Mouse (Mus musculus) cerebellum, postnatal 25 days (tissue): ENCODE measurements at regions not wholly inside any gene's neighbourhood (a gene's known extent, or its start where the extent isn't known, plus 50 kb on each side); places are given as distances from the start of the nearest gene placed in this dataset.

Source experiments
- DNase-seq, 2 experiments: peaks; one replicate each; pipeline ENCODE4 v3.0.0; 2021; ENCODE audit warnings: mixed read lengths in 2 of 2

GRCm38 (mm10) chr17:14144082-14144481 is 60.0 kb downstream of the Dact2 start:
- DNase-seq: no peak

GRCm38 (mm10) chr17:14141669-14142068 is 62.4 kb downstream of the Dact2 start:
- no peak for DNase-seq

- no peak for DNase-seq
Measured at GRCm38 (mm10) chr17:14140266-14140665, 63.8 kb downstream of the Dact2 start.

GRCm38 (mm10) chr17:14138941-14139340 is 65.2 kb downstream of the Dact2 start:
- no peak for DNase-seq

GRCm38 (mm10) chr17:14136702-14137315 is 67.3 kb downstream of the Dact2 start:
- peak in 1 of 2 experiments; percentile 33 for DNase-seq

GRCm38 (mm10) chr17:14134604-14135003 is 69.5 kb downstream of the Dact2 start:
- no peak for DNase-seq

GRCm38 (mm10) chr17:14133986-14134385 is 70.1 kb downstream of the Dact2 start:
- no peak for DNase-seq

GRCm38 (mm10) chr17:14127031-14127430 is 67.7 kb upstream of the Gm7358 start:
- peak in 1 of 2 experiments; percentile 7 for DNase-seq

- no peak for DNase-seq
Measured at GRCm38 (mm10) chr17:14118863-14119262, 59.5 kb upstream of the Gm7358 start.

- no peak for DNase-seq
Measured at GRCm38 (mm10) chr17:14116223-14116622, 56.9 kb upstream of the Gm7358 start.

GRCm38 (mm10) chr17:14114856-14115255 is 55.5 kb upstream of the Gm7358 start:
- no peak for DNase-seq

GRCm38 (mm10) chr17:14111692-14112091 is 52.4 kb upstream of the Gm7358 start:
- DNase-seq: peak in 1 of 2 experiments; percentile 18
